Mouse (Mus musculus) CD4-positive, CD25-positive, alpha-beta regulatory T cell, adult 9 weeks (primary cell): ENCODE measurements around the gene Hnrnpa2b1. TPM values are rescaled to one million over a fixed set of nuclear protein-coding genes. Genes with fewer than 3 reads are reported as not detected.

ENCODE experiments used
- polyA plus RNA-seq: library from polyadenylated mRNA; unstranded; fragments of 100-300 nt; shearing (Covaris generic); gene quantifications from one replicate; pipeline ENCODE4 v1.2.1, GENCODE M21; 2017

Gene Hnrnpa2b1
- polyA plus RNA-seq: 1,587 TPM

GRCm38 (mm10) chr6:51469715-51470310 is at the start of gene Hnrnpa2b1:
Gene Hnrnpa2b1 (minus strand): TSS chr6:51469894.

GRCm38 (mm10) chr6:51470311-51471178 is 851 bp upstream of the Hnrnpa2b1 start, which contains the start of gene Cbx3:
Gene Cbx3 (plus strand): TSS chr6:51470360.

GRCm38 (mm10) chr6:51432535-51433397 is 36.9 kb downstream of the Hnrnpa2b1 start, which contains the start of gene Nfe2l3:
Gene Nfe2l3 (plus strand): TSS chr6:51432670.

Other genes with a start within 250 kb of the Hnrnpa2b1 start
- gene Nfe2l3, start 37.2 kb downstream of the Hnrnpa2b1 start, polyA plus RNA-seq: 0.14 TPM
- gene Cbx3, start 466 bp upstream of the Hnrnpa2b1 start, polyA plus RNA-seq: 101 TPM
- gene Snx10, start 54.0 kb upstream of the Hnrnpa2b1 start, polyA plus RNA-seq: 17.8 TPM